ENCODE assay signal across 8 mouse cellular contexts in genomic region chr7:68369694-68370093, GRCm38 (mm10).
DNase-seq lines count a peak whose midpoint lies in the region; ATAC-seq lines count a peak whose summit lies in the region.

No protein-coding gene starts in this region.

- H3K27ac ChIP-seq in hindbrain, embryonic 15.5 days (replicated peaks), result no peak overlapping the region

- H3K36me3 ChIP-seq in hindbrain, embryonic 15.5 days, result no peaks in the 10 kb centered on the region

- 0% methylated on average over 12 of the region's 13 CpGs for WGBS in hindbrain, embryonic 15.5 days

- peak; percentile 64; the same call in 1 of the 2 replicates for ATAC-seq in frontal cortex, adult (ENCODE audit: low TSS enrichment)
- peak; percentile 37; the same call in 1 of the 2 replicates for ATAC-seq in hindbrain, embryonic 15.5 days (ENCODE audit: low FRiP score, low read depth)
- ATAC-seq in megakaryocyte, adult 5-6 weeks (ENCODE audit: poor library complexity, severe bottlenecking), result peak; percentile 90

- peak; percentile 73 for DNase-seq in MN1 (ENCODE audit: low spot score)
- peak; percentile 67 for DNase-seq in cerebellum, adult 8-10 months
- DNase-seq in left cerebral cortex, adult 18-20 months (ENCODE audit: low spot score in 2 of 2), result peak; percentile 70 to 78
- DNase-seq in retina, postnatal 7 days (ENCODE audit: low read depth, low spot score), result peak; percentile 67
- peak; percentile 89 for DNase-seq in thymus, postnatal 4 days

- H3K9me3 ChIP-seq in hindbrain, embryonic 15.5 days, result no peaks in the 10 kb centered on the region

- H3K27me3 ChIP-seq in hindbrain, embryonic 15.5 days, result peaks cover 33% of the 10 kb centered on the region

- H3K4me3 ChIP-seq in hindbrain, embryonic 15.5 days, result peak overlapping the region; percentile 26; the same call in 1 of the 2 replicates

- H3K4me2 ChIP-seq in hindbrain, embryonic 15.5 days, result peak overlapping the region; percentile 46

- peaks cover 4% of the 10 kb centered on the region for H3K4me1 ChIP-seq in hindbrain, embryonic 15.5 days (replicated peaks)

- no peak overlapping the region for H3K9ac ChIP-seq in hindbrain, embryonic 15.5 days

Comparison
In these comparisons a context has a peak if more than half of its experiments do, and no peak if none do; other contexts are left out.
1. ATAC-seq: peak in every context shown above with its lines; median percentile 90 in megakaryocyte, adult 5-6 weeks; 64 in frontal cortex, adult; 37 in hindbrain, embryonic 15.5 days.